Mouse (Mus musculus) liver, embryonic 14.5 days (tissue): ENCODE data around the gene Fmnl2. TPM values are rescaled to one million over a fixed set of nuclear protein-coding genes. Genes with fewer than 3 reads are reported as not detected.

Experiments used
- ATAC-seq: fragments of 200-750 bp; cut with Nextera tagmentation; 2 replicates; pipeline ENCODE4 v1.8.0; 2017; ENCODE audit warnings: moderate number of reproducible peaks, mild to moderate bottlenecking, moderate library complexity; ENCODE audit not compliant: insufficient read depth
- DNase-seq, 3 experiments: peaks; one replicate each; pipeline ENCODE4 v3.0.0-alpha.2; 2012 to 2013; ENCODE audit warnings: low read depth in 3 of 3, low spot score in 3 of 3
- H3K27ac ChIP-seq: fragments of 300-500 bp; sonication (generic); 2 replicates; pipeline ENCODE4 v1.5.1; 2014; ENCODE audit warnings: moderate library complexity, mild to moderate bottlenecking, control low read depth, inconsistent platforms
- H3K27me3 ChIP-seq: fragments of 300-500 bp; sonication (generic); 2 replicates; pipeline ENCODE4 v1.6.1; 2014; ENCODE audit warnings: mild to moderate bottlenecking, low read length, moderate library complexity; ENCODE audit not compliant: control insufficient read depth, insufficient read depth
- H3K36me3 ChIP-seq: fragments of 300-500 bp; sonication (generic); replicated peaks from 2 replicates; pipeline ENCODE4 v1.6.1; 2014; ENCODE audit warnings: low read depth; ENCODE audit not compliant: control insufficient read depth, insufficient read depth
- H3K4me1 ChIP-seq, 2 experiments: fragments of 200-500 bp in 1 of 2; fragments of 300-500 bp in 1 of 2; sonication (generic) in 1 of 2; replicated peaks; 2 replicates each; pipeline ENCODE4 v1.6.1; 2012 to 2014; ENCODE audit warnings: antibody characterized with exemption in 1 of 2, inconsistent platforms in 1 of 2, low read length in 1 of 2; ENCODE audit not compliant: control insufficient read depth in 2 of 2, insufficient read depth in 2 of 2
- H3K4me2 ChIP-seq: fragments of 300-500 bp; sonication (generic); 2 replicates; pipeline ENCODE4 v1.6.1; 2014; ENCODE audit warnings: low read depth, mild to moderate bottlenecking, control low read depth, moderate library complexity
- H3K4me3 ChIP-seq, 2 experiments: fragments of 200-500 bp in 1 of 2; fragments of 300-500 bp in 1 of 2; sonication (generic) in 1 of 2; 2 replicates each; pipeline ENCODE4 v1.5.1; 2012 to 2014; ENCODE audit warnings: low read depth in 2 of 2, low read length in 2 of 2, mild to moderate bottlenecking in 2 of 2, control low read depth in 1 of 2, inconsistent platforms in 1 of 2, moderate library complexity in 1 of 2; ENCODE audit not compliant: insufficient read depth in 1 of 2
- H3K9ac ChIP-seq: fragments of 300-500 bp; sonication (generic); replicated peaks from 2 replicates; pipeline ENCODE4 v1.6.1; 2014; ENCODE audit warnings: mild to moderate bottlenecking, control low read depth, moderate library complexity
- H3K9me3 ChIP-seq: fragments of 300-500 bp; sonication (generic); 2 replicates; pipeline ENCODE4 v1.6.1; 2016; ENCODE audit warnings: low read length, mixed read lengths; ENCODE audit not compliant: control insufficient read depth
- CTCF ChIP-seq: IDR thresholded peaks from 2 replicates; pipeline ENCODE4 v1.5.1; 2016; ENCODE audit warnings: antibody characterized with exemption, low read depth, control low read depth
- EP300 ChIP-seq: IDR thresholded peaks from 2 replicates; pipeline ENCODE4 v1.6.1; 2016; ENCODE audit warnings: antibody characterized with exemption, low read depth
- WGBS: fragments of 180-500 bp; shearing (Covaris S2); extraction: QIAGEN DNeasy Blood & Tissue Kit; methylation state at CpG from one replicate; pipeline ENCODE4 v1.1.7; 2014; ENCODE audit not compliant: insufficient replicate concordance; 5-methylcytosine and 5-hydroxymethylcytosine counted together
- polyA plus RNA-seq, 2 experiments: library from polyadenylated mRNA; depleted of rRNA in 1 of 2; stranded (reverse) in 1 of 2; unstranded in 1 of 2; fragments of >200 nt; fragmentation: Nextera tagmentation in 1 of 2; extraction: Ambion mirVana in 1 of 2; gene quantifications; 2 replicates each; pipeline versions ENCODE4 v1.2.1 to v1.2.3; 2012 to 2014

The Fmnl2 gene
- polyA plus RNA-seq, 2 experiments = 0.39 to 0.79 TPM

DNA sequence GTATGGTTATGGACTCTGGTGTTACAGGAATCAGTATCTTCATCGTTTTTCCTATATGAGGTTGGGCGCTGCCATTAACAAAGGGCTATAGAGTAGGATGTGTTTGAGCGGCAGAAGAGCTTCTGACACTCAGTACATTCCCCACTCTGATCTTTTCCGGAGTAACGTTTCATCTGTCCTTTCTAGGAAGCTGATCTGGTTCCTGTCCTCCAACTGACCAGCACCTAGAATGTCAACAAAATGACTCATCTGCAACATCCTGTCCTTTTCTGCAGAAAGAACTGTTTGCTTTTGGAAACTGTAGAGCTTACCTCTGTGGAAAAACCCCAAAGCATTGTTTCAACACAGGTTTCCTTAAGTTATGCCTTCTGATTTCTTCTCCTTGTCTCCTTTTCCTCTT is 60.4 kb downstream of the Fmnl2 start:
- ATAC-seq = no peak
- WGBS = 24% methylated on average over 5 of the region's 5 CpGs
- no peak overlapping the region for H3K4me3 ChIP-seq

DNA sequence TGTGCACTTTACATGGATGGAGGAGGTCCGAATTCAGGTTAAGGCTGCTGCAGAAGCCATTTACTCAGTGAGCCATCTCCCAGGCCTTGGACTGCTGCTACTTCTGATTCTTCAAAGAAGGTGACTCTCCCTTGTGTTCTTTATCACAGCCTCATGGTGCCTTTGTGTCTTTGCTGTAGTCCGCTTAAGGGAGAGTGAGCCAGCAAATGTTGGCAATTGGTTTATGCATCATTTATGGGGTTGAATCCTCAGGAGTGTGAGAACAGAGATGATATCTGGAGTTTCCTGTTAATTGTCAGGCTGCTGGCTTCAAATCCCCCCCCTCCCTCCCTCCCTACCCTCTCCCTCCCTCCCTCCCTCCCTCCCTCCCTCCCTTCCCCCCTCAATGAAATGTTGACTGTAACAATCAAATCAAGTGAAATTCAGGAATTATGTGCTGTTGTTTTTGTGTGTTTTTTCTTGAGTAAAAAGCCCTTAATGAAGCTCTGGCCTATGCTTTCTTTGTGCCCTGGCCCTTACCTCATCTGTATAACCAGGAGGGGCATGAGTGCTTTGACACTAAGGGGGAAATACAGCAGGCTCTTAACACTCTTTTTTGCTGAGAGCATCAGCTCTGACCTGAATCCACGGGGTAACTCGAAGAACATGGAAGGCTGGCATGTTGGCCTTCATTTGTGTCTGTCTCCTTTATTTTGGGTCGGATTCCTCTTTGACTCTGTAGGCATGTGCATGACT is 63.2 kb downstream of the Fmnl2 start:
- H3K27me3 ChIP-seq = no peaks in the 10 kb centered on the region
- 61% methylated on average over 5 of the region's 5 CpGs for WGBS
- no peak overlapping the region for H3K4me3 ChIP-seq
- no peak for ATAC-seq
- TF ChIP-seq EP300 = no peak
- no peak for TF ChIP-seq CTCF
- no peak overlapping the region for H3K9ac ChIP-seq
- no peaks in the 10 kb centered on the region for H3K36me3 ChIP-seq
- H3K27ac ChIP-seq = no peak overlapping the region
- DNase-seq = no peak
- peaks cover 0 to 6% of the 10 kb centered on the region in 2 experiments; a peak in 2 of 4 replicates for H3K4me1 ChIP-seq
- H3K9me3 ChIP-seq = no peaks in the 10 kb centered on the region
- no peak overlapping the region for H3K4me2 ChIP-seq

More for the DNA sequence above, 60.4 kb downstream of the Fmnl2 start:
- H3K9me3 ChIP-seq = no peaks in the 10 kb centered on the region
- TF ChIP-seq EP300 = no peak
- TF ChIP-seq CTCF = no peak
- H3K4me1 ChIP-seq = no peaks in the 10 kb centered on the region; a peak in 1 of 4 replicates
- H3K27me3 ChIP-seq = no peaks in the 10 kb centered on the region
- no peak for DNase-seq
- no peaks in the 10 kb centered on the region for H3K36me3 ChIP-seq
- H3K9ac ChIP-seq = no peak overlapping the region
- no peak overlapping the region for H3K27ac ChIP-seq
- H3K4me2 ChIP-seq = no peak overlapping the region

DNA sequence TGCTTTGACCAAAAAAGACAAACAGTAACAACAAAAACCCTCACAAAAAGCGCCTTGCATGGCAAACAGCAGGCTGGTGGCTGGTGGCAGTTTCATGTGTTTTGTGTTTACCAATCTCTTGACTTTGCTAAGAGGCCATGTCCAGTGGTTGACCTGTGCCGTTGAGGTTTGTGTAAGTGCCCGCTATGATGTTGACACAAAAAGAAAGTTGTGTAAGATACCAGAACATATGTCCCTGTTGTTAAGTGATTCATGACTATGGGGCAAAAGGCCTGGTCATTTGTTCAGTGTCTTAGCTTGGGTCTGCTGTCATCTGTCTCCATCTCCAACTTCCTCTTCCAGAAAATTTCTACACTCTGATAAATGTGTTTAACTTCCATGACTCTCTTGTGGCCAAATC is 67.4 kb downstream of the Fmnl2 start:
- no peak overlapping the region for H3K4me3 ChIP-seq
- peak; percentile 17 to 22 (median 17) for DNase-seq
- no peak overlapping the region for H3K4me2 ChIP-seq
- peaks cover 0 to 6% of the 10 kb centered on the region in 2 experiments; a peak in 2 of 4 replicates for H3K4me1 ChIP-seq
- H3K27ac ChIP-seq = no peak overlapping the region
- TF ChIP-seq CTCF = no peak
- no peak for TF ChIP-seq EP300
- 0 out of 2 replicates have a peak, but pooled peaks have one; percentile 37 for ATAC-seq
- H3K9ac ChIP-seq = no peak overlapping the region
- H3K9me3 ChIP-seq = no peaks in the 10 kb centered on the region
- 48% methylated on average over 3 of the region's 3 CpGs for WGBS
- H3K27me3 ChIP-seq = no peaks in the 10 kb centered on the region
- no peaks in the 10 kb centered on the region for H3K36me3 ChIP-seq

DNA sequence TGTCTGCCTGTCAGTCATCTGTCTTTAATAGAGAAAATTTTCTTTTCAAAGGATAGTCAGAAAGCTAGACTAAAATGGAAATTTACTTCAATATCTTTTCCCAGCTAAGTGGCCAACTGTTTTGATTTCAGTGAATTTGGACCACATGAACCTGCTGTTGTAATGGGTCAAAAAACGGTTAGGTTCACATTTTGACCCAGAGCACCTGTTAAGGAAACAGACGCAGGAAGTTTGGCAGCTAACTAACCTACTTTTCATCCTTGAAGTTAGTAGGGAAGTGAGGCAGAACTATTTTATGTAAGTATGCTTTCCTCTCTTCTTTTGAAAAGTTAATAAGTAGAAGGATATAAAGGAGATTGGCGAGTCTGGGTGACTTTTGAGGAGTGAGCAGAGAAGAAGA is 69.7 kb downstream of the Fmnl2 start:
- WGBS = 33% methylated on average over 3 of the region's 3 CpGs
- no peak overlapping the region for H3K4me2 ChIP-seq
- peaks cover 0 to 6% of the 10 kb centered on the region in 2 experiments; a peak in 2 of 4 replicates for H3K4me1 ChIP-seq
- H3K4me3 ChIP-seq = no peak overlapping the region
- no peak overlapping the region for H3K27ac ChIP-seq
- no peak for DNase-seq
- no peaks in the 10 kb centered on the region for H3K9me3 ChIP-seq
- no peaks in the 10 kb centered on the region for H3K27me3 ChIP-seq
- ATAC-seq = no peak
- H3K36me3 ChIP-seq = no peaks in the 10 kb centered on the region
- no peak overlapping the region for H3K9ac ChIP-seq
- TF ChIP-seq EP300 (no peak), CTCF (no peak)

DNA sequence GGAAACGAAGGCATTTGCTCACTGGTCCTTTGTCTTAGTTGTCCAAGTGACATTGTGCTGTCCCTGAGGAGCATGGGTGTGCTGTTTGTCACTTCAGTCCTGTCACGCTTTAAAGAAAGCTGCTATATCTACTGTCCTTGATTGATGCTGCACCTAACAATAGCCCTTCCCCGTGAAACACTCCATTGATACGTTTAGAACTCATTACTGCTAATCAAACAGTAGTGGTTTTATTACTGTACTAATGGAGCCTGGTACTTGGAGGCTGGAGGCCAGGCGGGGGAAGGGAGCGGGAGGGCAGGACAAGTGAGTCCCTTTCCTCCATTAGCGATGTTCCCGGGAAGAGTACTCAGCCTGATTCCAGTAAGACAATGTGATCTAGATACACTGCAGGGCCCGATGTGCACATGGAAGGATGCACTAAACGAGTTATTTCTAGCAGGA is 70.2 kb downstream of the Fmnl2 start:
- ATAC-seq (no peak), DNase-seq (no peak)
- TF ChIP-seq EP300 (no peak), CTCF (no peak)
- WGBS = 57% methylated on average over 10 of the region's 10 CpGs
- H3K9me3 ChIP-seq = no peaks in the 10 kb centered on the region
- no peak overlapping the region for H3K4me2 ChIP-seq
- H3K4me3 ChIP-seq = no peak overlapping the region
- no peak overlapping the region for H3K9ac ChIP-seq
- no peaks in the 10 kb centered on the region for H3K36me3 ChIP-seq
- H3K4me1 ChIP-seq = peaks cover 0 to 6% of the 10 kb centered on the region in 2 experiments; a peak in 2 of 4 replicates
- H3K27me3 ChIP-seq = no peaks in the 10 kb centered on the region
- H3K27ac ChIP-seq = no peak overlapping the region
